Mouse (Mus musculus) lung, postnatal 0 days (tissue): ENCODE data around the gene Kbtbd2.

Experiments used
- CTCF ChIP-seq: IDR thresholded peaks from 2 replicates; pipeline ENCODE4 v1.5.1; 2016; ENCODE audit warnings: antibody characterized with exemption, mild to moderate bottlenecking
- EP300 ChIP-seq: IDR thresholded peaks from 2 replicates; pipeline ENCODE4 v1.6.1; 2016; ENCODE audit warnings: antibody characterized with exemption, mild to moderate bottlenecking, control low read depth

DNA sequence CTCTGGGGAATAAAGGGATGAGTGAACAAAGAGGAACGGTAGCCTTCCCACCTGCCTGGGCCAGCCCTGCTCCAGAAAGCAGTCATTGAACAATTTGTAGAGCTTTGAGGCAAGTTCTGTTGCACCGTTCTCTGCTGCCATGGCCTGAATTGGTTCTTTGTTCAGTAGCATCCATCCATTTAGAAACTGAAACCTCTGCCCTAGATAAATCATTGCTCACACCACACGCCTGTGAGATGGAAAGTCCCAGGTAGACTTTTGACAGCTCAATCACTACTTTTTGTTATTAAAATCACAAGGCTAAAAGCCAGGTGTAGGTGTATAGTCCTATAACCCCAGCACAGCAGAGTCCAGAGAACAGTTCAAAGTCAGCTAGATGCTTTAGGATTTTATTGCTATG, 32.3 kb downstream of the Kbtbd2 start:
- TF ChIP-seq CTCF (no peak), EP300 (no peak)
